In genomic region chr6:142387011-142387754, GRCm38 (mm10) we compare ENCODE assay signal across 8 mouse cellular contexts. TPM values are rescaled to one million over a fixed set of nuclear protein-coding genes. Genes with fewer than 3 reads are reported as not detected.
DNase-seq lines count a peak whose midpoint lies in the region; ATAC-seq lines count a peak whose summit lies in the region.

TSS of gene Recql (minus strand) at chr6:142387087.
TSS of gene Golt1b (plus strand) at chr6:142387221.

- peak; percentile 98 for DNase-seq in adipocyte (ENCODE audit: low spot score)
- DNase-seq in embryo, embryonic 10 days (ENCODE audit: low spot score): peak; percentile 98
- peak; percentile 98 for DNase-seq in gastrocnemius, postnatal 10 days
- DNase-seq in induced T-regulatory cell, adult 2 months (ENCODE audit: low read depth): peak; percentile 98
- peak; percentile 95 to 99 for DNase-seq in left cerebral cortex, adult 9 months (ENCODE audit: low spot score in 2 of 2)
- DNase-seq in right cerebral cortex, postnatal 14 days: peak; percentile 98
- peak; percentile 97 to 98 for DNase-seq in urinary bladder, postnatal 36 days (ENCODE audit: low spot score in 2 of 2)

- ATAC-seq in megakaryocyte progenitor cell, adult 5-6 weeks (replicated peaks; ENCODE audit: poor library complexity): peak; percentile 91

RNA-seq across cellular contexts. Expression of gene Recql, which starts in this region (rescaled TPM):
- 1 to 10 TPM; 6.2 to 9.5 TPM for total RNA-seq in gastrocnemius, postnatal 10 days (2021)
- 32.8 and 53.8 TPM in 2 replicates for total RNA-seq in megakaryocyte progenitor cell, adult 5-6 weeks (2015)
- total RNA-seq in megakaryocyte progenitor cell, adult 5-6 weeks (2017): 43.0 and 45.4 TPM in 2 replicates

RNA-seq across cellular contexts. Expression of gene Golt1b, which starts in this region (rescaled TPM):
- 10 to 100 TPM; 22.6 to 25.0 TPM for total RNA-seq in gastrocnemius, postnatal 10 days (2021)
- 32.4 and 36.8 TPM in 2 replicates for total RNA-seq in megakaryocyte progenitor cell, adult 5-6 weeks (2015)
- 33.1 and 40.1 TPM in 2 replicates for total RNA-seq in megakaryocyte progenitor cell, adult 5-6 weeks (2017)

Comparison
In these comparisons a context has a peak if more than half of its experiments do, and no peak if none do; other contexts are left out.
1. Peak in every context shown above with its lines: DNase-seq and ATAC-seq.